20 mouse cellular contexts compared by ENCODE assay signal in the genomic region with DNA sequence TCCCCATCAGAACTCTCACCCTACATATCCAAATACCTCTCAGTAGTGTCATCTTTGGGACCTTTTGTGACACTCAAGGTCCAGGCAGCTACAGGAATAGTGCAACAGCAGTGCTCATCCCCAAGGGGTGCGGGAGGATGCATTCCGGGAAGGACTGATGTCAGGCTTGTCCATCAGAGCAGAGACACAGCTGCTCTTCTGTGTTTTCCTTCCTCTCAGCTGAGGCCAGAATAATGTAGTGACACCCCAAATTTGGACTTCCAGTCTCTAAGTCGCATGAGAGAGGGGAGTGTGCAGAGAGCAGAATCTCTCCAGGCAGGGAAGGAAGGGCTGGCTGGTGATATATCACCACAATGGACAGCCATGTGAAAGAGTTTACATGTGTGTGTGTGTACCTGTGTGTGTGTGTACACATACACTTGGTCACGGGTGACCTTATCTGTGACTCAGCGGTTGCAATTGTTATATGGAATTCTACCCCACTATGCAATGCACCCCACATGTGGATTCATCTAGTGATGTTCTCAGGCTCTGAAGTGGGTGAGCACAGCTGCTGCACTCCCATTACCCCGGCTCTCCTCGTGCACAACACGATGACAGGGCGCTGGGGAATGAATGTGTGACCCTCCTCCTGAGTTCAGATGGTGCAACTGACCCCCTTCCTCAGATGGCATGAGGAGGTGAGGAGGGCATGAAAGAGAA. TPM values are rescaled to one million over a fixed set of nuclear protein-coding genes. Genes with fewer than 3 reads are reported as not detected.
DNase-seq lines count a peak whose midpoint lies in the region; ATAC-seq and TF ChIP-seq lines count a peak whose summit lies in the region.
"Had no signal": no experiment of that assay in that cellular context is flagged by ENCODE, and none has a peak within 500 bp of the region (broad histone marks: within the 10 kb centered on the region; RNA-seq: fewer than 3 reads in every experiment).

No protein-coding gene starts in this region.

- H3K9ac ChIP-seq in heart, embryonic 16.5 days (ENCODE audit: low read length): no peak overlapping the region
- H3K9ac ChIP-seq in midbrain, embryonic 11.5 days (ENCODE audit: low read length): no peak overlapping the region
- H3K9ac ChIP-seq: embryonic facial prominence, embryonic 12.5 days; forebrain, embryonic 13.5 days; forebrain, postnatal 0 days; hindbrain, embryonic 13.5 days had no signal

- ATAC-seq in heart, embryonic 16.5 days (replicated peaks; ENCODE audit: extremely low read depth, insufficient read depth, low FRiP score): no peak; the same call in none of the 2 replicates
- ATAC-seq in midbrain, embryonic 11.5 days (ENCODE audit: low FRiP score): no peak
- ATAC-seq: forebrain, embryonic 13.5 days; forebrain, postnatal 0 days; hindbrain, postnatal 0 days; Patski had no signal

- no peak for DNase-seq in gastrocnemius, adult 2 months
- no peak for DNase-seq in gastrocnemius, postnatal 25 days
- DNase-seq in heart, postnatal 36 days: no peak
- DNase-seq in midbrain, embryonic 11.5 days (ENCODE audit: low spot score, missing footprints): peak; percentile 75
- DNase-seq in midbrain, embryonic 10.5 days (ENCODE audit: low spot score): no peak
- no peak for DNase-seq in layer of hippocampus, adult 18-20 months (ENCODE audit: low spot score in 2 of 2)
- DNase-seq: adrenal gland, adult 2 months; adrenal gland, postnatal 25 days; cerebellum, adult 18-20 months; cerebellum, adult 9-11 months; forebrain, postnatal 0 days; kidney, adult 11 months; kidney, adult 9 months had no signal

- H3K4me2 ChIP-seq in heart, embryonic 16.5 days (ENCODE audit: low read depth, low read length): no peak overlapping the region
- no peak overlapping the region for H3K4me2 ChIP-seq in midbrain, embryonic 11.5 days
- H3K4me2 ChIP-seq in myocyte (ENCODE audit: low read depth): peak overlapping the region; percentile 40
- H3K4me2 ChIP-seq: embryonic facial prominence, embryonic 12.5 days; forebrain, embryonic 13.5 days; hindbrain, embryonic 13.5 days had no signal

- TF ChIP-seq CTCF in gastrocnemius, adult 2 months (IDR thresholded peaks at IDR 0.05): no peak

- WGBS in heart, embryonic 16.5 days: 54% methylated on average over 9 of the region's 9 CpGs
- 83% methylated on average over 9 of the region's 9 CpGs for whole genome bisulfite sequencing in midbrain, embryonic 11.5 days
- WGBS in midbrain, embryonic 10.5 days: 83% methylated on average over 9 of the region's 9 CpGs

- H3K27me3 ChIP-seq in heart, embryonic 16.5 days (ENCODE audit: control insufficient read depth, insufficient read depth, low read length): no peaks in the 10 kb centered on the region; the same call in 1 of the 2 replicates
- H3K27me3 ChIP-seq in midbrain, embryonic 11.5 days (ENCODE audit: control insufficient read depth, insufficient read depth, low read length): peaks cover 4% of the 10 kb centered on the region; the same call in 1 of the 2 replicates
- H3K27me3 ChIP-seq in midbrain, embryonic 10.5 days (ENCODE audit: low read depth, poor library complexity, severe bottlenecking): peaks cover 14% of the 10 kb centered on the region
- no peaks in the 10 kb centered on the region for H3K27me3 ChIP-seq in myocyte (ENCODE audit: control insufficient read depth, insufficient read depth, insufficient read length)
- H3K27me3 ChIP-seq: embryonic facial prominence, embryonic 12.5 days; forebrain, embryonic 13.5 days had no signal

- no peak overlapping the region for H3K4me3 ChIP-seq in gastrocnemius, adult 2 months
- H3K4me3 ChIP-seq in heart, embryonic 16.5 days (ENCODE audit: low read length): no peak overlapping the region
- H3K4me3 ChIP-seq in midbrain, embryonic 11.5 days (ENCODE audit: low read depth, low read length): no peak overlapping the region
- no peak overlapping the region for H3K4me3 ChIP-seq in midbrain, embryonic 10.5 days
- no peak overlapping the region for H3K4me3 ChIP-seq in myocyte
- H3K4me3 ChIP-seq: embryonic facial prominence, embryonic 12.5 days; forebrain, embryonic 13.5 days; hindbrain, embryonic 13.5 days had no signal

- no peaks in the 10 kb centered on the region for H3K79me2 ChIP-seq in myocyte (ENCODE audit: control insufficient read depth, insufficient read depth)

- no peak for TF ChIP-seq POLR2A in myocyte (IDR thresholded peaks at IDR 0.05; ENCODE audit: insufficient read length, low read depth)

- H3K9me3 ChIP-seq in heart, embryonic 16.5 days (replicated peaks; ENCODE audit: control insufficient read depth, low read length): no peaks in the 10 kb centered on the region
- H3K9me3 ChIP-seq in midbrain, embryonic 11.5 days (ENCODE audit: control insufficient read depth, low read length): no peaks in the 10 kb centered on the region
- H3K9me3 ChIP-seq in midbrain, embryonic 10.5 days (replicated peaks): no peaks in the 10 kb centered on the region
- H3K9me3 ChIP-seq: embryonic facial prominence, embryonic 12.5 days; forebrain, embryonic 13.5 days; hindbrain, embryonic 13.5 days had no signal

- no peaks in the 10 kb centered on the region for H3K36me3 ChIP-seq in heart, embryonic 16.5 days (ENCODE audit: control insufficient read depth, insufficient read depth)
- no peaks in the 10 kb centered on the region for H3K36me3 ChIP-seq in midbrain, embryonic 11.5 days (ENCODE audit: control insufficient read depth, insufficient read depth, low read length)
- H3K36me3 ChIP-seq in midbrain, embryonic 10.5 days: no peaks in the 10 kb centered on the region
- no peaks in the 10 kb centered on the region for H3K36me3 ChIP-seq in myocyte (ENCODE audit: control insufficient read depth, insufficient read depth)
- H3K36me3 ChIP-seq: embryonic facial prominence, embryonic 12.5 days; hindbrain, embryonic 13.5 days had no signal

- H3K27ac ChIP-seq in gastrocnemius, adult 2 months: peak overlapping the region; percentile 12
- H3K27ac ChIP-seq in heart, embryonic 16.5 days (ENCODE audit: low read length): peak overlapping the region; percentile 56
- H3K27ac ChIP-seq in midbrain, embryonic 11.5 days (ENCODE audit: low read depth, low read length): no peak overlapping the region
- no peak overlapping the region for H3K27ac ChIP-seq in midbrain, embryonic 10.5 days (replicated peaks)
- H3K27ac ChIP-seq: embryonic facial prominence, embryonic 12.5 days; forebrain, embryonic 13.5 days; hindbrain, embryonic 13.5 days; hindbrain, postnatal 0 days had no signal

- no peak overlapping the region for H3ac ChIP-seq in myocyte (ENCODE audit: control insufficient read depth, insufficient read length)

- intact Hi-C loops in gastrocnemius, adult 2 months (cut with DNase I): no loop called here
- intact Hi-C loops in heart, postnatal 36 days (cut with DNase I): no loop called here

- peaks cover 7% of the 10 kb centered on the region; the same call in 1 of the 2 replicates for H3K4me1 ChIP-seq in heart, embryonic 16.5 days (ENCODE audit: control insufficient read depth, insufficient read depth, low read length)
- peaks cover 3% of the 10 kb centered on the region; the same call in 1 of the 2 replicates for H3K4me1 ChIP-seq in midbrain, embryonic 11.5 days (ENCODE audit: control insufficient read depth, insufficient read depth, low read length)
- peaks cover 14% of the 10 kb centered on the region for H3K4me1 ChIP-seq in midbrain, embryonic 10.5 days
- H3K4me1 ChIP-seq: embryonic facial prominence, embryonic 12.5 days had no signal

TF ChIP-seq in myocyte, 11 proteins besides CTCF, POLR2A, EP300 and RAD21:
- TF ChIP-seq TCF3 (IDR thresholded peaks at IDR 0.05; ENCODE audit: insufficient read length, low read depth): no peak
- TF ChIP-seq POLR2AphosphoS2 (IDR thresholded peaks at IDR 0.05; ENCODE audit: insufficient read length, low read depth): no peak
- TF ChIP-seq MYOG (IDR thresholded peaks at IDR 0.05; ENCODE audit: control insufficient read depth in 1 of 3, insufficient read depth in 1 of 3, insufficient read length in 2 of 3, low read depth in 2 of 3): peak; percentile 12 to 74 (median 49)
- no peak for TF ChIP-seq TCF12 (IDR thresholded peaks at IDR 0.05; ENCODE audit: insufficient read depth, poor library complexity, severe bottlenecking)
- TF ChIP-seq REST (IDR thresholded peaks at IDR 0.05; ENCODE audit: insufficient read depth, insufficient read length): no peak
- TF ChIP-seq E2F4 (IDR thresholded peaks at IDR 0.05; ENCODE audit: insufficient read depth): no peak
- no peak for TF ChIP-seq USF1 (IDR thresholded peaks at IDR 0.05; ENCODE audit: low read depth)
- no peak for TF ChIP-seq MAX (IDR thresholded peaks at IDR 0.05; ENCODE audit: low read depth)
- peak; percentile 55 to 87 (median 69) for TF ChIP-seq MYOD1 (IDR thresholded peaks at IDR 0.05; ENCODE audit: control insufficient read depth in 1 of 3, insufficient read length in 2 of 3, low read depth in 2 of 3)
- no peak for TF ChIP-seq CEBPB (IDR thresholded peaks at IDR 0.05; ENCODE audit: insufficient read depth, poor library complexity, severe bottlenecking)
- peak; percentile 87 for TF ChIP-seq SRF (IDR thresholded peaks at IDR 0.05; ENCODE audit: control insufficient read depth, insufficient read length, low read depth)
TF ChIP-seq in myocyte: peak in this region for 3.

RNA-seq across cellular contexts. Expression of a gene that starts 19.1 kb away (rescaled TPM):
- total RNA-seq in gastrocnemius, adult 2 months (2021): 10 to 100 TPM; 19.4 to 20.3 TPM
- total RNA-seq in gastrocnemius, postnatal 25 days (2021): 10 to 100 TPM; 16.6 to 18.2 TPM
- 17.0 and 19.8 TPM in 2 replicates for polyA plus RNA-seq in heart, embryonic 16.5 days (2015; fragmentation: Nextera tagmentation; extraction: Ambion mirVana)
- 10 to 100 TPM; 18.1 to 22.0 TPM for total RNA-seq in heart, postnatal 36 days (2021)
- 26.9 and 31.6 TPM in 2 replicates for polyA plus RNA-seq in midbrain, embryonic 11.5 days (2014; fragmentation: Nextera tagmentation; extraction: Ambion mirVana)
- 34.6 and 35.7 TPM in 2 replicates for polyA plus RNA-seq in midbrain, embryonic 10.5 days (2016; fragmentation: Nextera tagmentation; extraction: Ambion mirVana)
- polyA plus RNA-seq in myocyte (2012; fragmentation: generic; extraction: Trizol): 14.1 TPM
- 10 to 100 TPM; 43.7 to 46.8 TPM for total RNA-seq in layer of hippocampus, adult 18-20 months (2021)

Comparison
In these comparisons a context has a peak if more than half of its experiments do, and no peak if none do; other contexts are left out.
1. H3K27ac ChIP-seq: peak in gastrocnemius, adult 2 months (single experiment) and heart, embryonic 16.5 days (single experiment); none in midbrain, embryonic 11.5 days (single experiment) and midbrain, embryonic 10.5 days (single experiment).